Mouse (Mus musculus) skeletal muscle tissue, adult 2 months (tissue): ENCODE data around the gene Zdhhc18.
"Not testable (repeated sequence)": the region's sequence is repeated elsewhere in the genome, so short reads cannot be mapped to it uniquely, and the experiment has no call there.

Experiments used
- DNase-seq: peaks from one replicate; pipeline ENCODE4 v3.0.0-alpha.2; 2012; ENCODE audit warnings: low read depth, low spot score

Zdhhc18 gene

GRCm38 (mm10) chr4:133662945-133663344, 13.0 kb upstream of the Zdhhc18 start:
- no peak for DNase-seq

- no peak for DNase-seq
These were observed 12.5 kb upstream of the Zdhhc18 start for GRCm38 (mm10) chr4:133662421-133662820.

- peak; percentile 81 for DNase-seq
These were observed 10.5 kb upstream of the Zdhhc18 start for GRCm38 (mm10) chr4:133660193-133661155.

- peak; percentile 61 for DNase-seq
These were observed 9.7 kb upstream of the Zdhhc18 start for GRCm38 (mm10) chr4:133659497-133660192.

- DNase-seq, result no peak
These were observed 8.8 kb upstream of the Zdhhc18 start for GRCm38 (mm10) chr4:133658729-133659128.

GRCm38 (mm10) chr4:133657829-133658458, 8.0 kb upstream of the Zdhhc18 start:
- no peak for DNase-seq

GRCm38 (mm10) chr4:133656997-133657396, 7.0 kb upstream of the Zdhhc18 start:
- DNase-seq, result no peak

- DNase-seq, result no peak
These were observed 6.3 kb upstream of the Zdhhc18 start for GRCm38 (mm10) chr4:133656294-133656693.

GRCm38 (mm10) chr4:133654070-133654469, 4.1 kb upstream of the Zdhhc18 start:
- DNase-seq, result not testable (repeated sequence)

GRCm38 (mm10) chr4:133652746-133653145, 2.8 kb upstream of the Zdhhc18 start:
- DNase-seq, result no peak

- DNase-seq, result no peak
These were observed 2.0 kb upstream of the Zdhhc18 start for GRCm38 (mm10) chr4:133651986-133652385.

- DNase-seq, result no peak
These were observed 1.5 kb upstream of the Zdhhc18 start for GRCm38 (mm10) chr4:133651445-133651844.

GRCm38 (mm10) chr4:133649464-133649863, 490 bp downstream of the Zdhhc18 start:
- not testable (repeated sequence) for DNase-seq

GRCm38 (mm10) chr4:133645680-133646079, 4.3 kb downstream of the Zdhhc18 start:
- DNase-seq, result no peak

GRCm38 (mm10) chr4:133645195-133645594, 4.8 kb downstream of the Zdhhc18 start:
- DNase-seq, result no peak

- no peak for DNase-seq
These were observed 15.9 kb downstream of the Zdhhc18 start for GRCm38 (mm10) chr4:133634043-133634410.

- peak; percentile 61 for DNase-seq
These were observed 16.5 kb downstream of the Zdhhc18 start for GRCm38 (mm10) chr4:133633332-133634042.

- no peak for DNase-seq
These were observed 17.2 kb downstream of the Zdhhc18 start for GRCm38 (mm10) chr4:133632483-133633327.

- DNase-seq, result no peak
These were observed 18.1 kb downstream of the Zdhhc18 start for GRCm38 (mm10) chr4:133631769-133632411.
